12 mouse cellular contexts compared by ENCODE assay signal in the genomic region with DNA sequence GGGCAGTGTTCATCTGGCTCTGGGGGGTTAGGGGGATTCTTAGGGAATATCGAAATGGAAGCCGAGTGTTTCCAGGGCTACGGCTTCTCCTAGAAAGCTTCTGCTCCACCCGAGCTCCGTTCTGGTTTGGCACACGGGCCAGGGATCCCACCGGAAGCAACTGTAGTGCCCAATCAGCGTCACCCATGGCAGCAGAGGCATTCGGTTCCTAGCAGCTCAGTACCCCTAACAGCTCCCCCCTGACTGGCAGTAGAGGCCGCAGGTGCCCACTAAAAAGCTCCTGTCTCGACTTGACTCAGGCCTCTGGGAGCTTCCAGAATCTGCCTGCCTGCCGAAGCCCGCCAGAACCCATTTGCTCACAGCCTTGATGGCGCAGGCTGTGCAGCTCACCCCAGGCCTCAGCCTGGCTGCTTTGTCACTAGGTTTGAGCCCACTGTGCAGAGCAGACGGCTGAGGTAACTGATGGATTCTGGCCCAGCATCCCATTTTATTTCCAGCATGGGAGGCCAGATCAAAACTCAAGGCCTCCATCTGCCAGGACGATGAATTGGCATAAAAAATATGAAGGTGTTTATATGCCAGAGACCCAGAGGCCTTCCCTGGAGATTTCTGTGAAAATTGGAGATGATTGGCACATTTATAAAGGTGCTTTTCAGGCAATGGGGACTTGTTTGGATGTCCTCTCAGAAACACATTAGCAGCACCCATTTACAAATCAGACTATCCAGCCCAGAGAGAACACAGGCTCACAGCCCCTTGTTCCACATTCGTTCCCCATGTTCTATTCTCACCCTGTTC.
DNase-seq lines count a peak whose midpoint lies in the region; ATAC-seq and TF ChIP-seq lines count a peak whose summit lies in the region.
"Had no signal": no experiment of that assay in that cellular context is flagged by ENCODE, and none has a peak within 500 bp of the region (broad histone marks: within the 10 kb centered on the region; RNA-seq: fewer than 3 reads in every experiment).

No protein-coding gene starts in this region.

- no peaks in the 10 kb centered on the region for H3K27me3 ChIP-seq in hindbrain, embryonic 10.5 days (ENCODE audit: insufficient read depth, poor library complexity, severe bottlenecking)
- no peaks in the 10 kb centered on the region; the same call in 1 of the 2 replicates for H3K27me3 ChIP-seq in hindbrain, embryonic 11.5 days (ENCODE audit: control insufficient read depth, insufficient read depth, low read length)
- H3K27me3 ChIP-seq in forebrain, postnatal 0 days (ENCODE audit: insufficient read depth, low read length) = no peaks in the 10 kb centered on the region
- H3K27me3 ChIP-seq in midbrain, embryonic 12.5 days = no peaks in the 10 kb centered on the region
- H3K27me3 ChIP-seq: heart, embryonic 13.5 days had no signal

- H3K9me3 ChIP-seq in hindbrain, embryonic 10.5 days = no peaks in the 10 kb centered on the region
- no peaks in the 10 kb centered on the region for H3K9me3 ChIP-seq in hindbrain, embryonic 11.5 days (ENCODE audit: control insufficient read depth, low read length)
- no peaks in the 10 kb centered on the region for H3K9me3 ChIP-seq in forebrain, postnatal 0 days (ENCODE audit: low read length)
- no peaks in the 10 kb centered on the region for H3K9me3 ChIP-seq in midbrain, embryonic 12.5 days
- H3K9me3 ChIP-seq: heart, embryonic 13.5 days had no signal

- peaks cover 24% of the 10 kb centered on the region for H3K4me1 ChIP-seq in hindbrain, embryonic 10.5 days (replicated peaks)
- no peaks in the 10 kb centered on the region; the same call in 1 of the 2 replicates for H3K4me1 ChIP-seq in hindbrain, embryonic 11.5 days (replicated peaks; ENCODE audit: control insufficient read depth, insufficient read depth, low read length)
- H3K4me1 ChIP-seq in forebrain, postnatal 0 days (ENCODE audit: insufficient read depth) = 0 out of 2 replicates have a peak, but pooled peaks cover 5% of the 10 kb centered on the region
- peaks cover 15% of the 10 kb centered on the region for H3K4me1 ChIP-seq in midbrain, embryonic 12.5 days

- no peak overlapping the region for H3K4me2 ChIP-seq in hindbrain, embryonic 11.5 days (replicated peaks; ENCODE audit: low read depth, low read length)
- H3K4me2 ChIP-seq in forebrain, postnatal 0 days (ENCODE audit: low read depth) = no peak overlapping the region
- no peak overlapping the region for H3K4me2 ChIP-seq in midbrain, embryonic 12.5 days (replicated peaks)
- H3K4me2 ChIP-seq: heart, embryonic 13.5 days had no signal

- TF ChIP-seq CTCF in forebrain, postnatal 0 days (IDR thresholded peaks at IDR 0.05; ENCODE audit: low read depth) = no peak

- peak overlapping the region; percentile 71; the same call in 1 of the 2 replicates for H3K27ac ChIP-seq in hindbrain, embryonic 10.5 days
- no peak overlapping the region for H3K27ac ChIP-seq in hindbrain, embryonic 11.5 days (ENCODE audit: low read depth, low read length)
- no peak overlapping the region for H3K27ac ChIP-seq in forebrain, postnatal 0 days (ENCODE audit: low read depth, low read length)
- no peak overlapping the region; the same call in 1 of the 2 replicates for H3K27ac ChIP-seq in midbrain, embryonic 12.5 days (replicated peaks)
- H3K27ac ChIP-seq: heart, embryonic 13.5 days had no signal

- H3K36me3 ChIP-seq in hindbrain, embryonic 10.5 days = no peaks in the 10 kb centered on the region
- no peaks in the 10 kb centered on the region for H3K36me3 ChIP-seq in hindbrain, embryonic 11.5 days (ENCODE audit: control insufficient read depth, insufficient read depth, low read length)
- H3K36me3 ChIP-seq in forebrain, postnatal 0 days (ENCODE audit: insufficient read depth) = no peaks in the 10 kb centered on the region
- no peaks in the 10 kb centered on the region for H3K36me3 ChIP-seq in midbrain, embryonic 12.5 days
- H3K36me3 ChIP-seq: heart, embryonic 13.5 days had no signal

- no peak for DNase-seq in hindbrain, embryonic 10.5 days (ENCODE audit: low spot score)
- DNase-seq in hindbrain, embryonic 11.5 days (ENCODE audit: low spot score) = no peak
- DNase-seq in cerebellum, adult 11 months = peak; percentile 78
- DNase-seq in forebrain, postnatal 0 days = no peak
- no peak for DNase-seq in thymus, postnatal 0 days (ENCODE audit: low spot score)
- no peak for DNase-seq in spleen, adult 18-20 months
- no peak for DNase-seq in embryo, embryonic 10.5 days (ENCODE audit: low spot score)
- DNase-seq: adrenal gland, postnatal 25 days; kidney, adult 18-20 months; lung, adult 18-20 months had no signal

- WGBS in hindbrain, embryonic 10.5 days = 71% methylated on average over 17 of the region's 17 CpGs
- 72% methylated on average over 17 of the region's 17 CpGs for WGBS in hindbrain, embryonic 11.5 days
- WGBS in forebrain, postnatal 0 days = 44% methylated on average over 17 of the region's 17 CpGs
- 71% methylated on average over 17 of the region's 17 CpGs for WGBS in midbrain, embryonic 12.5 days

- no peak for ATAC-seq in hindbrain, embryonic 11.5 days (ENCODE audit: low FRiP score)
- ATAC-seq in forebrain, postnatal 0 days = peak; percentile 47
- ATAC-seq in midbrain, embryonic 12.5 days (ENCODE audit: low FRiP score, low read depth) = no peak

- H3K4me3 ChIP-seq in hindbrain, embryonic 10.5 days = no peak overlapping the region
- no peak overlapping the region for H3K4me3 ChIP-seq in hindbrain, embryonic 11.5 days (ENCODE audit: low read depth, low read length)
- no peak overlapping the region for H3K4me3 ChIP-seq in forebrain, postnatal 0 days (ENCODE audit: low read depth, low read length)
- H3K4me3 ChIP-seq in midbrain, embryonic 12.5 days = no peak overlapping the region
- H3K4me3 ChIP-seq: heart, embryonic 13.5 days had no signal

- no peak overlapping the region for H3K9ac ChIP-seq in hindbrain, embryonic 11.5 days (ENCODE audit: low read depth, low read length)
- no peak overlapping the region for H3K9ac ChIP-seq in forebrain, postnatal 0 days
- H3K9ac ChIP-seq in midbrain, embryonic 12.5 days (replicated peaks) = 0 out of 2 replicates have a peak overlapping the region, but pooled peaks have one; percentile 12
- H3K9ac ChIP-seq: heart, embryonic 13.5 days had no signal
